Mouse (Mus musculus): ENCODE results near the gene Kcnq1. TPM values are rescaled to one million over a fixed set of nuclear protein-coding genes. Genes with fewer than 3 reads are reported as not detected.

Gene Kcnq1
- total RNA-seq, 2 experiments from 2014 or later, result not detected

DNA sequence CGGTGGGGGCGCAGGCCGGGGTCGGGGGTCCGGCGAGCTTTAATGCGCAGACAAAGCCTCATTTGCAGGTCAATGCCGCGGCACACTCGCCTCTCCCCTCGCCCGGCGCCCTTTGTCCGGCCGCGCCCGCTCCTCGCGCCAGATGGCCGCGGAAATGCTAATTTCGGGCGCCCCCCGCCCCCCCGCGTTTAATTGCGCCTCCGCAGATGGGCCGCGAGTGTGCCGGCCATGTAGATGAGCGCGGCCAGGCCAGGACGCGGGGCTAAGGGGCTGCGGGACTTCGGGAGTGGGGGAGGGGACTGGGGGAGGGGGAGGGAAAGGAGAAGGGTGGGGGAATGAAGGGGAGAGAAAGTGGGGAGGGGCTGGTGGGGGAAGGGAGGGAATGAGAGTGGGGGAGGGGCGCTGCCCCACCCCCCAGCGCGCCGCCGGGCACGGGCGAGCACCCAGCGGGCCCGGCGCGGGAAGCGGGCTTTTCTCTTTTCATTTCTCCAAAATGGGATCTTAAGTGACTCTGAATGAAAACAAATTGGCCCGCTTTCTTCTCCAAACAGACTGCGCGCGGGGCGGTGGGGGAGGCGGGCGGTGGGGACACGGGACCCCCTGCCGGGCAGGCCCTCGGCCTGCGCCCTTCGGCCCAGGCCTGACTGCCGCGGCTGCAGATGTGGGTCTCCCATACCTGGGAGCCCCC, 331.9 kb downstream of the Kcnq1 start:
- ATAC-seq (replicated peaks; ENCODE audit: poor library complexity, severe bottlenecking), result 0 out of 2 replicates have a peak, but pooled peaks have one; percentile 27

DNA sequence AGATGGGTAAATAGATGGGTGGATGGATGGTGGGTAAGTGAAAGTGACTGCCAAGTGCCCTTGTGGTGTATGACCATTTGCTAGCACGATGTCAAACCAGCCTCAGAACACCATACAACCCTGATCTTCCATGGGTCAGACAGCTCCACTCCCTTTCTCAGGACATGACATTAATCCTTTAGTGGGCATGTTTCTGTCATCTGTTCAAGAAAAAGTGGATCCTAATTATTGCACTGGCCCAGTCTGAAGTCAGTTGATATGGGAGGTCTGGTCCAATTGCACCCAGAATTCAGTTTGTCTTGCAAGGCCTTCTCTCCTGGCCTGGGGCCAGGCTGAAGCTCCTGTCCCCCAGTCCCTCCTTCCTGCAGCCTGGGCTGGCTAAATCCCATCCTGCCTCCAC, 332.8 kb downstream of the Kcnq1 start:
- no peak for ATAC-seq (replicated peaks; ENCODE audit: poor library complexity, severe bottlenecking)

DNA sequence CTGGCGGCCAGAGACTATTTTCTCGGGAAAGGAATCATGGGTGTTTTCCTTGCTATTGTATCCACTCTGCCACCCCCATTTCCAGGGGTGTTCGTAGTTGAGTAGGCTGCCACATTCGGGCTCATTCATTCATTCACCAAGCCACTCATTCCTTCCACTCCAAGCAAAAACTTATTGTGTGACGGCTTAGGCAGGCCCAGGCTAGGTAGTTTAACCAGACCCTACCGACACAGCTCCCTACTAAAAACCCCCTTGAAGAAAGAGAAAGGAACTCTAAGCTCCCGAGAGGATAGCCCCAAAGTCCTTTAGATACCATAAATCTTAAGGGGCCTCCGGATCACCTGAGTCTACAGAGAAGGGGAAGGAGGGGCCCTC, 338.4 kb downstream of the Kcnq1 start:
- ATAC-seq (replicated peaks; ENCODE audit: poor library complexity, severe bottlenecking), result no peak

DNA sequence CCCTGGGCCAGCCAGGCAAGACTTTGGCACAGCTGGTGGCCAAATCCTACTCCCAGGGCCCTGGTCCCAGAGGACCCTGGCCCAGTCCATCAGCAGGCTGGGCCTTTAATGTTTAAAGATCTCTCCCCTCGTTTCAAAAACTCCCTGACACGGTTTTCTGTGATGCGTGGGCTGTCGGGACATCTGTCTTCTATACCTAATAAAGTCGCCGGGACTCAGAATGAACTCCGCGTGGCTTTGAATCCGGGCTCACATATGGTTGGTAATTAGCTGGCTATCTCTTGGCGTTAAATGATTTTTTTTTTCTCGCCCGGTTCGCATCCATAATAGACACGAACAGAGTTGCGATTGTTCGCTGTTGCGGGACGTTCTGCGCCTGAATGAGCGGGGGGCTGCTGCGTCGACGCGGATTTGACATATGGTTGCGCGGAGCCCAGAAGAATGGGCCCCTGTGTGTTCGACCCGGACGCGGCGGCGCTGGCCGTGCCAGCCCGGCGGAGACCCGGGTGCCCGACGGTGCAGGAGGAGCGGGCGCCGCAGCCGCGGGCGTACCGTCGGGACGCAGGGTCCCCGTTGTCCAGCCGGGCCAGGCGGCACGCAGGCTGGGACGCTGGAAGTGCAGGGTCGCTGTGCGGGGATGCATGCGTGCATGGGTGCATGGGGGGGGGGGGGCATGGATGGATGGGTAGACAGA, 338.9 kb downstream of the Kcnq1 start:
- ATAC-seq (replicated peaks; ENCODE audit: poor library complexity, severe bottlenecking), result no peak

DNA sequence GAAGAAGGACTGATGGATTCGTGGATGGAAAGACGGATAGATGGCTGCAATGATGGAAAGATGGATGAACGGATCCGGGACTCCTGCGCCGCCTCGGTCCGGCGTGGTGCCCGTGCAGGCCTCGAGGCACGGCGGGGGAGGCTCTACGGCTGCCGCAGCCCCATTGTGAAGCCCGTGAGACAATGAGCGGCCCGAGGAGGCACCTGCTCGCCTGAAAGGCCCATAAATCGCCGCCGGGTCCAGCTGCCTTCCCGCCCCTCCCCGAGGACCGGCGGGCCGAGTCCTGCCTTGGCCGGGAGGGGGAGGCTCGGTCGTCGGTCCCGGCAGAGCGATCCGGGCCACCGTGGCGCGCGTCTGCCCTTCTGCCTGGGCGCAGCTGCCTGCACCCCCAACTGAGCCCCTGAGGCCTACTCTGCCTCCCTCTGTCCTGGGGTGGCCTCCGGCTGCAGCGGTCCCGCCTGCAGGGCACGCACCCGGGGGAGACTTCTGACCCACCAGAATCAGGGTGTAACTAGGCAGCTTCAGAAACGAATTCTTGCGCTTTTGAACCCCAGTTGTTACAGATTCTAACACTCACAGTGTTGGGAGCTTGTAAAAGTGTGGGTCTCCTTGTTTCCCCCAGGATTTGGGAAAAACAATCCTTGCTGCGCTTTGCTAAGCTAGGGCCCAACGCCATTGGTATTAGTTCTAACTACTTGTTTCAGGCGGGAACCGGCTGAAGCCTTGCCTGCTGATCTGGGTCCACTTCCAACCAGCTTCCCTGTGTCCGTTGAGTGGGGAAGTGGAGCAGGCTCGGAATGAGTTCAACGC, 339.7 kb downstream of the Kcnq1 start:
- 0 out of 2 replicates have a peak, but pooled peaks have one; percentile 34 for ATAC-seq (replicated peaks; ENCODE audit: poor library complexity, severe bottlenecking)

DNA sequence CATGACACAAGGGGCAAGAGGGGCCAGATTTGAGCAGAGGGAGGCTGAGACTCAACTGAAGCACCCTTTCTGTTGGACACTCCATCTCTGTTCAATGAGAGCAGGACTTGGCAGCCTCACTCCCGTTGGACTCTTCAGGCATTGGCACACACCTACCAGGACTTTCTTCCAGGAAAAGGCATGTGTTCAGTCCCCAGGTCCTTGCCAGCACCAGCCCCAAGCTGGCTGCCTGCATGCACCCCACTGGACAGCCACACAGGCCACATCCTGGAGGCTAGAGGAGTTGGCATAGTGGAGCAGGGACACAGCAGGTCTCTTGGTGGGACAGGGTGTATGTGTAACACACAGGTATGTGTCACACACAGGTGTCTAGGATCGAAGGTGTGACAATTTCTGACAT, 341.0 kb downstream of the Kcnq1 start:
- no peak for ATAC-seq (replicated peaks; ENCODE audit: poor library complexity, severe bottlenecking)

DNA sequence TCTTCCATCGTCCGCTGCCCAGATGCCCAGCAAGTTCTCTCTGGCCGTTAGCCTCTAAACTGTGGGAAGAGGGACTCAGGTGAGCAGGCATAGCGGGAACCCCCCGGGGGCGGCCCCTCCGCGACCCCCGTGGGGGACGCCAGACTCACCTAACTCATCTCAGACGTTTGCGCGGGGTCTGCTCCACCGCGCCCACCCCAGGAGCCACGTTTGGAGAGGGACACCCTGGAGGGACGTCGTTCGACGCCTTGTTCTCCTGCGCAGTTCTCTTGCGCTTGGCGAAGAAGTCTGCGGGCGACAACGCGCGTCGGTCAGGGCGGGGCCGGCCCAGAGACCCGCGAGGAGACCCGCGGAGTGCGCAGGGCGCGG, 352.8 kb downstream of the Kcnq1 start:
- no peak for ATAC-seq (replicated peaks; ENCODE audit: poor library complexity, severe bottlenecking)

DNA sequence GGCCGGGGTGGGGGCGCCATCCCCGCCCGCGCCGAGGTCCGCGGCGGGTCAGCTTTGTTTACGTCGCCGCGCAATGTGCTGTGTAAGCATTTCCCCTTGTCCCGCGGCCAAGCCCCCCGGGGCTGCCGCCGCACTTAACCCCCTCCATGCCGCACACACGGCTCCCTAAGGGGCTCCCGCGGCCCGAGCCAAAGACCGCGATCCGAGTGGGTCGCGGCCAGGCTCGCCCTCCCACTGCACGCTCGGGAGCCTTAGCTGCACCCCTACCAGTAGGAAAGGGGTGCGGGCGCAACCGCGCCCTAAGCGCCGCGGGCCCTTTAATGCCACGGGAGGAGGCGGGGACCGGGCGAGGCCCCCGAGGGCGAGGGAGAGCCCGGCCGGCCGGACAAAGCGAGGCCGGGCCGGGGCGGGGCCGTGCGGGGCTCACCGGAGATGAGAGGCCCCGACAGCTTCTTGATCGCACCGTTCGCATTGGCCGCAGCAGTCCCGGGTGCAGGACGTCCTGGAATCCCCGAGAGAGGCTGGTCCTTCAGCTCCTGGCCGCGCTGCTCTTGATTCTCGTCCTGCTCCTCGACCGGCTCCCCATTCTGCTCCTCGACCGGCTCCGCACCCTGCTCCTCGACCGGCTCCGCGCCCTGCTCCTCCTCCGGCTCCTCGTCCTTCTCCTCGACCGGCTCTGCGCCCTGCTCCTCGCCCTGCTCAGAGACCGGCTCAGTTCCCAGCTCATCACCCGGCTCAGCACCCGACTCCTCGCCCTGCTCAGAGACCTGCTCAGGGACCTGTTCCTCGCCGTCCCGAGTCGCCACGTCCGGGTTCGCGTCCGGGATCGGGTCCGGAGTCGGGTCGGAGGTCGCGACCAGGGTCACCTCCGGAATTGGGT, 353.4 kb downstream of the Kcnq1 start:
- ATAC-seq (replicated peaks; ENCODE audit: poor library complexity, severe bottlenecking), result no peak

- no peak for ATAC-seq (replicated peaks; ENCODE audit: poor library complexity, severe bottlenecking)
Observed at GRCm38 (mm10) chr7:143460217-143460834, 354.2 kb downstream of the Kcnq1 start.

DNA sequence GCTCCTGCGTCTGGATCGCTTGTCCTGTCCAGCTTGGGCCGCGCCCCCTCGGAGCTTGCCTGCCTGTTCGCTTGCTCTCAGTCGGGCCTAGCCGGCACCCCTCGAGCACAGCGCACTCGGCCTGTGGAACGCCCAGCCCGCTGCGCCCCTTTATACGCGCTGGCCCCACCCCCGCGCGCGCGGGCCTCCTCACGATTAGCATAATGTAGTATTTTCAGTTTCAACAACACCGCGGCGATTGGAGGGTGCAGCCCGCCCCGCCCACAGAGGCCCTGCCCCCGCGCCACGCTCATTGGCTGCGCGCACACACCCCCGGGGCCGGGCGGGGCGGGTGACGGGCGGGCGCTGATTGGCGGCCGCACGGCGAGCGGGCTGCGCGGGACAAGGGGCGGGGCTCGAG, 354.7 kb downstream of the Kcnq1 start, which contains the start of gene Cdkn1c:
TSS of gene Cdkn1c (minus strand) at position 177 of the 400 bp plus-strand sequence.
- ATAC-seq (replicated peaks; ENCODE audit: poor library complexity, severe bottlenecking), result peak; percentile 84

DNA sequence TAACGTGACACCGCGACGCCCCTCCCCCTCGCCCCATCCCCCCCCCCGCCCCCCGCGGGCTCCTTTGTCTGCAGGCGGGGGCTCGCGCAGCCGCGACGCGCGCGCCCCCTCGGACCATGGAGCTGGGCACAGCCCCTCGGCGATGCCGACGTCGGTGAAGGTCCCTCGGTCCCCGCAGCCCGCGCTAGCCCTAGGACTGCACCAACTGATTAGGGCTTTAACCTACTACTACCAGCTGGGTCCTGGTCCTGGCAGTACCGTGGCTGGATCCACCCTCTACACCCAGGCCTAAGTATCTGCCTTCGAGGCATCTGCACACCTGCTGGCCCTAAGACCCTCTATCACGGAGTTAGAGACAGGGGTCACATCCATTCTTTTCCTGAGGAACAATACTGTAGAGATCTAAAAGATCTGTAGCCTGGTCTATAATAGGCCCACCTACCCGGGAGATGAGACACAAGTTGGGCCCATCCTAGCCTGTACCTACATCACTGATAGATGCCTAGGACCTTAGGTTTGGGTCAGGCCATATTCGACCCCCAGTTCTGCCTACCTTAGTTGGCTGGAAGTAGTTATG, 355.2 kb downstream of the Kcnq1 start:
- ATAC-seq (replicated peaks; ENCODE audit: poor library complexity, severe bottlenecking), result no peak

GRCm38 (mm10) chr7:143461920-143462319, 355.8 kb downstream of the Kcnq1 start:
- no peak for ATAC-seq (replicated peaks; ENCODE audit: poor library complexity, severe bottlenecking)

- no peak for ATAC-seq (replicated peaks; ENCODE audit: poor library complexity, severe bottlenecking)
Observed at GRCm38 (mm10) chr7:143462516-143462915, 356.4 kb downstream of the Kcnq1 start.

- ATAC-seq (replicated peaks; ENCODE audit: poor library complexity, severe bottlenecking), result peak; percentile 21; the same call in 1 of the 2 replicates
Observed at GRCm38 (mm10) chr7:143463865-143464415, 357.8 kb downstream of the Kcnq1 start.

DNA sequence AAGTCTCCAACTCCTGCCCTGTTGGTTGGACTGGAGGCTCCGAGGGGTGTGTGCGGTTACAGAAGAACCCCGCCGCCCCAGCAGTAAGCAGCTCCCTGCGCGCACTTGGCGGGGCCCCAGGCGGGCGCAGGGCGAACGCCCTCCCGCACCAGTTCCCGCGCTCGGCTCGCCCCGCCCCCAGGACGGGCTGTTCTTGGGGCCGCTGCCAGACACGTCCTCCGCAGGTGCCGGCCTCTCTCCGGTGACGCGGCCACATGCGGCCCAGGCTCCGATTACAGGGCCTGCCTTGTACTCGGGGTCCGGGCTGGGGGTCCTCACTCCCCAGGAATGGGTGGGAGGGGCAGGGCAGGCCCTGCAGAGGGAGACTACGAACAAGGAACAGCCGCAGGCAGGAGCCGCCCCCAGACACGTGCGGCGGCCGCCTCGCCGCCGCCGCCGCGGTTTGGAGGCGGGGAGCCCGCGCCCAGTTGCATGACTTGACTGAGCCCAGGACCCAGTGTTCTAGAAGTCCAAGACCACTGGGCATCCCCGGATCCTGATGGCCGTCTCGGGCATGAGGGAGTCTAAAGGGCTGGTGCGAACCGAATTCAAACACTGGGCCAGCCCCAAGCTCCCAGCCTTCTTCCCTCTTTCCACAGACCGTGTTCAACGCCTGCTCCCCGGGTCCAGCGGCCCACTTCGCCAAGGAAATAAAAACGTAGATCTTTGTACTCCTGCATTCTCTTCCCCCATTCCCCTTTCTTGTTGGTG, 358.8 kb downstream of the Kcnq1 start:
- ATAC-seq (replicated peaks; ENCODE audit: poor library complexity, severe bottlenecking), result no peak

- peak; percentile 70 for ATAC-seq (replicated peaks; ENCODE audit: poor library complexity, severe bottlenecking)
Observed at GRCm38 (mm10) chr7:143466099-143466677, 360.0 kb downstream of the Kcnq1 start.

DNA sequence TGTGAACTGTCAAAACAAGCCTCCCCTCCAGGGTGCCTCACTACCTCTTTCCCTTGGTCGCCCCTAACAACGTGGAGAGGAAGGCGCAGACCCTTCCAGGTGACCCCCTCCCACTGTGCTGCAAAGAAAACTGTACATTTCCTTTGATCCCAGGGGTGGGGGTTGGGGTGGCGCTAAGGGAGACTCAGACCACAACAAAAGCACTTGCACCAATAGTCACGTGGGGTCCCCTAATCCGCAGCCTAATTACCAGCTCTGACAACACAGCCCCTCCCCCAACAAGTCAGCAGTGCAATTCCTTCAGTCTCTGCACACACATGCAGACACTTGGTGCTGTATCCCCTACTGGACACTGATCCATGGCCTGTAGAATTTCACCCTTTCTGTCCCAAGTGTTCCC, 361.6 kb downstream of the Kcnq1 start:
- no peak for ATAC-seq (replicated peaks; ENCODE audit: poor library complexity, severe bottlenecking)

DNA sequence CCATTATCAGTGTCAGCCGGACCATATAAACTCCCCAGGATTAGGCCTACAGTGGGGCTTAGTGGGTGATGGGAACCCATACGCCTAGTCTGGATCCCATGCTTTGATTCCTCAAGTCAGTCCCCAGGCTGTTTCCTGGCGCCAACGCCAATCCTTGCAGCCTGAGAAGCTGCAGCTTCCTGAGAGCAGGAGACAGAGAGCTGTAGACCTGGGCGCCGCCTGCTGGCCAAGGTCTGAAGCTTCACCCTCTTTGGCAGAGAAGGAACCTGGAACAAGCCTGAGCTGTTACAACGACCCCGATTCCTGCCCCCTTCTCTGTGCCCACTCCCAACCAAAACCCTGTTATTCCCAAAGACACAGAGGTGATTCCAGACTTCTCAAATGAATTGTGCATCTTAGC, 363.8 kb downstream of the Kcnq1 start:
- peak; percentile 54 for ATAC-seq (replicated peaks; ENCODE audit: poor library complexity, severe bottlenecking)
